Mouse (Mus musculus) CH12.LX (cell line): ENCODE measurements around the gene Calm4.

Experiments used
- BHLHE40 ChIP-seq: IDR thresholded peaks from 2 replicates; pipeline ENCODE4 v1.6.1; 2011; ENCODE audit warnings: mild to moderate bottlenecking, low read depth, low read length, improper control_type of control experiment
- CTCF ChIP-seq, 2 experiments: IDR thresholded peaks in 1 of 2; conservative IDR thresholded peaks in 1 of 2; 2 replicates each; pipeline ENCODE4 v1.5.1; 2011 to 2012; ENCODE audit warnings: low read depth in 2 of 2, low read length in 2 of 2, improper control_type of control experiment in 1 of 2, inconsistent platforms in 1 of 2, mild to moderate bottlenecking in 1 of 2, moderate library complexity in 1 of 2
- EP300 ChIP-seq: IDR thresholded peaks from 2 replicates; pipeline ENCODE4 v1.6.1; 2011; ENCODE audit warnings: low read length, improper control_type of control experiment
- GABPA ChIP-seq: IDR thresholded peaks from 2 replicates; pipeline ENCODE4 v1.6.1; 2012; ENCODE audit warnings: low read depth, low read length, improper control_type of control experiment, inconsistent platforms; ENCODE audit not compliant: insufficient replicate concordance
- HCFC1 ChIP-seq: IDR thresholded peaks from 2 replicates; pipeline ENCODE4 v1.6.1; 2012; ENCODE audit warnings: low read depth, mild to moderate bottlenecking, inconsistent platforms, low read length, improper control_type of control experiment
- JUND ChIP-seq: conservative IDR thresholded peaks from 2 replicates; pipeline ENCODE4 v1.6.1; 2011; ENCODE audit warnings: low read depth, low read length, improper control_type of control experiment
- MAFK ChIP-seq: IDR thresholded peaks from 2 replicates; pipeline ENCODE4 v1.6.1; 2011; ENCODE audit warnings: low read length, improper control_type of control experiment; ENCODE audit not compliant: insufficient replicate concordance
- NRF1 ChIP-seq: IDR thresholded peaks from 2 replicates; pipeline ENCODE4 v1.6.1; 2014; ENCODE audit warnings: low read depth, mild to moderate bottlenecking, inconsistent platforms, low read length, improper control_type of control experiment, moderate library complexity
- POLR2A ChIP-seq: IDR thresholded peaks from 2 replicates; pipeline ENCODE4 v1.6.1; 2011; ENCODE audit warnings: low read depth, mild to moderate bottlenecking, improper control_type of control experiment, low read length
- POLR2AphosphoS2 ChIP-seq: IDR thresholded peaks from 2 replicates; pipeline ENCODE4 v1.6.1; 2011; ENCODE audit warnings: low read depth, low read length, improper control_type of control experiment
- SIN3A ChIP-seq: IDR thresholded peaks from 2 replicates; pipeline ENCODE4 v1.6.1; 2012; ENCODE audit warnings: low read length, improper control_type of control experiment, inconsistent platforms
- ZKSCAN1 ChIP-seq: IDR thresholded peaks from 2 replicates; pipeline ENCODE4 v1.6.1; 2012; ENCODE audit warnings: low read depth, inconsistent platforms, low read length, improper control_type of control experiment, borderline replicate concordance

DNA sequence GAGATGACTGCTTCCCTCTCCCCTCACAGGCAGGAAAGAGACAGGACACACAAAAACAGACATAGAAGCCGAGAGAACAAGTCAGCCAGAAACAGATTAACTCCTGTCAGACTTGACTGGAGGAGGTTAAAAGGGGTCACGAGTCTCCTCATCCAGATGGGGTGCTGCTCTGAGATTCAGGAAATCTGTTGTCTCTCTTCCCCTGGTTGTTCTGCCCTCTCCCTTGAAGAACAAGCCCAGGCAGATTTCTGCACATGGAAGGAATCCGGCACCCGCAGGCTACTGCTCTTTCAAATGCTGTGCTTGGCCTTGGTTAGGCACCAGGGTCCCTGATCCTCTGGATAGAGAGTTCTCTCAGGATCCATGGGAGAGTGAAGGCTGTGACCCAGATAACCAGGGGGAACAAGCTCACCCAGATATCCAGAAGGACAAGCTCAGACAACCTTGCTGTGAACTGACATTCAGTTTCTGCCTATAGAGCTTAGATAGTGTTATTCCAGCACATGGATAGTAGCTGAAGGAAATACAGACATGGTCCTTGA, 40.2 kb downstream of the Calm4 start:
- TF ChIP-seq ZKSCAN1: no peak
- no peak for TF ChIP-seq POLR2A
- no peak for TF ChIP-seq SIN3A
- TF ChIP-seq MAFK: no peak
- no peak for TF ChIP-seq CTCF (conservative IDR thresholded peaks at IDR 0.05 in 1 of 2, IDR thresholded peaks at IDR 0.05 in 1 of 2; ENCODE audit: low read depth in 2 of 2, low read length in 2 of 2)
- TF ChIP-seq EP300: no peak
- TF ChIP-seq POLR2AphosphoS2: no peak
- TF ChIP-seq GABPA: no peak
- no peak for TF ChIP-seq BHLHE40
- TF ChIP-seq NRF1: no peak
- no peak for TF ChIP-seq JUND
- no peak for TF ChIP-seq HCFC1
